In genomic region chr13:54694348-54695060, GRCm38 (mm10) we compare ENCODE assay signal across 8 mouse cellular contexts. TPM values are rescaled to one million over a fixed set of nuclear protein-coding genes. Genes with fewer than 3 reads are reported as not detected.
DNase-seq lines count a peak whose midpoint lies in the region; ATAC-seq and TF ChIP-seq lines count a peak whose summit lies in the region.

No protein-coding gene starts in this region.

- H3K36me3 ChIP-seq in forebrain, embryonic 15.5 days, result no peaks in the 10 kb centered on the region
- 0 out of 2 replicates have a peak, but pooled peaks cover 3% of the 10 kb centered on the region for H3K36me3 ChIP-seq in hindbrain, postnatal 0 days (ENCODE audit: insufficient read depth, low read length)
- H3K36me3 ChIP-seq in liver, embryonic 11.5 days (ENCODE audit: control insufficient read depth, insufficient read depth, low read length), result no peaks in the 10 kb centered on the region

- ATAC-seq in forebrain, embryonic 15.5 days (replicated peaks), result peak; percentile 88
- ATAC-seq in hindbrain, postnatal 0 days, result peak; percentile 68
- ATAC-seq in liver, embryonic 11.5 days (replicated peaks; ENCODE audit: low FRiP score), result peak; percentile 71

- 17% methylated on average over 26 of the region's 26 CpGs for WGBS in forebrain, embryonic 15.5 days
- 16% methylated on average over 26 of the region's 26 CpGs for WGBS in hindbrain, postnatal 0 days
- 15% methylated on average over 26 of the region's 26 CpGs for WGBS in liver, embryonic 11.5 days

- DNase-seq in lung, adult 18-20 months, result peak; percentile 89
- no peak for DNase-seq in lung, postnatal 4 days
- DNase-seq in adrenal gland, postnatal 36 days, result peak; percentile 88 to 91
- no peak for DNase-seq in hindbrain, postnatal 0 days (ENCODE audit: low spot score)
- DNase-seq in liver, embryonic 11.5 days (ENCODE audit: low spot score), result no peak
- DNase-seq in natural killer cell, adult 2 months (ENCODE audit: low spot score in 2 of 2), result peak; percentile 87 to 89
- peak; percentile 63 for DNase-seq in urinary bladder, postnatal 10 days (ENCODE audit: low spot score)

- H3K4me3 ChIP-seq in forebrain, embryonic 15.5 days, result peak overlapping the region; percentile 98
- H3K4me3 ChIP-seq in hindbrain, postnatal 0 days (ENCODE audit: low read length), result peak overlapping the region; percentile 71
- peak overlapping the region; percentile 79 for H3K4me3 ChIP-seq in liver, embryonic 11.5 days (ENCODE audit: low read depth, low read length)

- peak overlapping the region; percentile 50 for H3K9ac ChIP-seq in forebrain, embryonic 15.5 days (replicated peaks)
- peak overlapping the region; percentile 84 for H3K9ac ChIP-seq in hindbrain, postnatal 0 days (replicated peaks; ENCODE audit: low read length)
- H3K9ac ChIP-seq in liver, embryonic 11.5 days (ENCODE audit: low read depth, low read length), result peak overlapping the region; percentile 71

- no peak for TF ChIP-seq CTCF in hindbrain, postnatal 0 days (IDR thresholded peaks at IDR 0.05; ENCODE audit: low read depth)

- peak overlapping the region; percentile 91 for H3K27ac ChIP-seq in forebrain, embryonic 15.5 days (replicated peaks)
- H3K27ac ChIP-seq in hindbrain, postnatal 0 days, result peak overlapping the region; percentile 95
- peak overlapping the region; percentile 93 for H3K27ac ChIP-seq in liver, embryonic 11.5 days (ENCODE audit: low read depth, low read length)

- H3K27me3 ChIP-seq in forebrain, embryonic 15.5 days, result no peaks in the 10 kb centered on the region
- no peaks in the 10 kb centered on the region for H3K27me3 ChIP-seq in hindbrain, postnatal 0 days (ENCODE audit: insufficient read depth, low read length)
- no peaks in the 10 kb centered on the region for H3K27me3 ChIP-seq in liver, embryonic 11.5 days (replicated peaks; ENCODE audit: control insufficient read depth, insufficient read depth, low read length)

- peak overlapping the region; percentile 39 for H3K4me2 ChIP-seq in forebrain, embryonic 15.5 days (replicated peaks)
- H3K4me2 ChIP-seq in hindbrain, postnatal 0 days (ENCODE audit: low read depth, low read length), result peak overlapping the region; percentile 96
- H3K4me2 ChIP-seq in liver, embryonic 11.5 days, result peak overlapping the region; percentile 97

- peaks cover 32% of the 10 kb centered on the region for H3K4me1 ChIP-seq in forebrain, embryonic 15.5 days
- peaks cover 21% of the 10 kb centered on the region for H3K4me1 ChIP-seq in hindbrain, postnatal 0 days (ENCODE audit: insufficient read depth, low read length)
- peaks cover 21% of the 10 kb centered on the region for H3K4me1 ChIP-seq in liver, embryonic 11.5 days (replicated peaks; ENCODE audit: control insufficient read depth, insufficient read depth, low read length)

- no peaks in the 10 kb centered on the region for H3K9me3 ChIP-seq in forebrain, embryonic 15.5 days
- H3K9me3 ChIP-seq in hindbrain, postnatal 0 days (ENCODE audit: low read length), result no peaks in the 10 kb centered on the region
- no peaks in the 10 kb centered on the region for H3K9me3 ChIP-seq in liver, embryonic 11.5 days (ENCODE audit: control insufficient read depth, low read length)

RNA-seq across cellular contexts. Expression of gene Rnf44, which starts 0.8 kb away (rescaled TPM):
- 100 to 1,000 TPM; 107 to 120 TPM for total RNA-seq in adrenal gland, postnatal 36 days (2021)
- 94.0 and 120 TPM in 2 replicates for polyA plus RNA-seq in forebrain, embryonic 15.5 days (2015; fragmentation: Nextera tagmentation; extraction: Ambion mirVana)
- total RNA-seq in hindbrain, postnatal 0 days (2014; rRNA removed), result 73.1 and 74.8 TPM in 2 replicates
- polyA plus RNA-seq in hindbrain, postnatal 0 days (2015; fragmentation: Nextera tagmentation; extraction: Ambion mirVana), result 48.8 and 60.1 TPM in 2 replicates
- polyA plus RNA-seq in liver, embryonic 11.5 days (2014; fragmentation: Nextera tagmentation; extraction: Ambion mirVana), result 71.5 and 82.3 TPM in 2 replicates

RNA-seq across cellular contexts. Expression of gene Cdhr2, which starts 6.8 kb away (rescaled TPM):
- total RNA-seq in adrenal gland, postnatal 36 days (2021), result not detected
- polyA plus RNA-seq in forebrain, embryonic 15.5 days (2015; fragmentation: Nextera tagmentation; extraction: Ambion mirVana), result 0.05 and 0.29 TPM in 2 replicates
- 0.22 and 0.37 TPM in 2 replicates for total RNA-seq in hindbrain, postnatal 0 days (2014; rRNA removed)
- 0.35 and 0.41 TPM in 2 replicates for polyA plus RNA-seq in hindbrain, postnatal 0 days (2015; fragmentation: Nextera tagmentation; extraction: Ambion mirVana)
- 7.4 and 8.3 TPM in 2 replicates for polyA plus RNA-seq in liver, embryonic 11.5 days (2014; fragmentation: Nextera tagmentation; extraction: Ambion mirVana)

RNA-seq across cellular contexts. Expression of gene Gprin1, which starts 55.2 kb away (rescaled TPM):
- 1 to 10 TPM; 2.9 to 3.1 TPM for total RNA-seq in adrenal gland, postnatal 36 days (2021)
- 15.6 and 22.5 TPM in 2 replicates for polyA plus RNA-seq in forebrain, embryonic 15.5 days (2015; fragmentation: Nextera tagmentation; extraction: Ambion mirVana)
- total RNA-seq in hindbrain, postnatal 0 days (2014; rRNA removed), result 146 and 153 TPM in 2 replicates
- 18.3 and 19.9 TPM in 2 replicates for polyA plus RNA-seq in hindbrain, postnatal 0 days (2015; fragmentation: Nextera tagmentation; extraction: Ambion mirVana)
- polyA plus RNA-seq in liver, embryonic 11.5 days (2014; fragmentation: Nextera tagmentation; extraction: Ambion mirVana), result 0.29 and 0.30 TPM in 2 replicates

Comparison
In these comparisons a context has a peak if more than half of its experiments do, and no peak if none do; other contexts are left out.
1. DNase-seq: peak in lung, adult 18-20 months (2 of 2), adrenal gland, postnatal 36 days (2 of 2), natural killer cell, adult 2 months (2 of 2) and urinary bladder, postnatal 10 days (single experiment); none in lung, postnatal 4 days (0 of 2), hindbrain, postnatal 0 days (single experiment) and liver, embryonic 11.5 days (single experiment).
2. H3K4me2 ChIP-seq: peak in every context shown above with its lines; median percentile 97 in liver, embryonic 11.5 days; 96 in hindbrain, postnatal 0 days; 39 in forebrain, embryonic 15.5 days.
3. RNA of gene Gprin1, which starts 55.2 kb away (polyA plus RNA-seq): 18.3 to 19.9 TPM in hindbrain, postnatal 0 days and 15.6 to 22.5 TPM in forebrain, embryonic 15.5 days; 0.29 to 0.30 TPM in liver, embryonic 11.5 days; every median in the first group is over 10 times any median in the second.
4. Peak in every context shown above with its lines, with median percentiles within 50 percentile points of each other: ATAC-seq, H3K27ac ChIP-seq, H3K4me3 ChIP-seq and H3K9ac ChIP-seq.